Mouse (Mus musculus): Measurements from ENCODE around the gene Pop7. TPM values are rescaled to one million over a fixed set of nuclear protein-coding genes. Genes with fewer than 3 reads are reported as not detected.

Gene Pop7
- polyA plus RNA-seq (2014; fragmentation: Nextera tagmentation; extraction: Ambion mirVana): 54.0 and 55.9 TPM in 2 replicates

- H3K9me3 ChIP-seq (replicated peaks; ENCODE audit: control insufficient read depth, low read length): no peaks in the 10 kb centered on the region
- H3K4me1 ChIP-seq (ENCODE audit: control insufficient read depth, insufficient read depth, low read length): no peaks in the 10 kb centered on the region
- peak within 1 kb of the TSS; percentile 79 for H3K4me2 ChIP-seq (ENCODE audit: low read depth, low read length)
- peak within 1 kb of the TSS; percentile 48 for H3K27ac ChIP-seq (replicated peaks; ENCODE audit: low read depth, low read length)
- peak within 1 kb of the TSS; percentile 61 for H3K9ac ChIP-seq (replicated peaks; ENCODE audit: low read length)
- DNase-seq (ENCODE audit: low spot score): peak; percentile 100
- H3K27me3 ChIP-seq (ENCODE audit: control insufficient read depth, insufficient read depth, low read length): no peaks in the 10 kb centered on the region
- H3K4me3 ChIP-seq (ENCODE audit: low read depth, low read length): peak within 1 kb of the TSS; percentile 38
- ATAC-seq (replicated peaks; ENCODE audit: insufficient number of reproducible peaks, low FRiP score, low TSS enrichment, low read depth): peak; percentile 92
- 3% methylated on average over 63 of the region's 64 CpGs for WGBS
- H3K36me3 ChIP-seq (replicated peaks; ENCODE audit: control insufficient read depth, insufficient read depth, low read depth, low read length): no peaks in the 10 kb centered on the region
Measured at GRCm38 (mm10) chr5:137501709-137502666, at the start of gene Pop7. Gene Pop7 (minus strand): TSS chr5:137502518.

DNA sequence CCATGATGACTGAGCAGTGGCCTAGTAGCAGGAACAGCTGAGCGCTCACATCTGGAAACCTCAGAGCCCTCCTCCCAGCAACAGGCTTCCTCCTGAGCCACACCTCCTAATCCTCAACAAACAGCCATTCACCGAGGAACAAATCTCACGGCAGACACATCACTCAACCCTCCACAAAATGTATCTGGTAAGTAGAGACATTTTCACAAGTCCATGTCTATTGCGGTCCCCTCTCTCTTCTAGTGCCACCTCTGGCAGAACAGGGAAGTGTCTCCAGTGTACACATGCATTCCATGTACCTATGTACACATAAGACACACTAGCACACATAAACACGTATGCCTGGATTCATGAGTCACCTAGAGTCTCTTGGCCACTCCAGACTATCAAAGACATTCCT, 48.8 kb upstream of the Pop7 start:
- no peak overlapping the region for H3K27ac ChIP-seq (replicated peaks; ENCODE audit: low read depth, low read length)
- no peaks in the 10 kb centered on the region for H3K9me3 ChIP-seq (replicated peaks; ENCODE audit: control insufficient read depth, low read length)
- H3K4me1 ChIP-seq (ENCODE audit: control insufficient read depth, insufficient read depth, low read length): no peaks in the 10 kb centered on the region
- no peak for DNase-seq (ENCODE audit: low spot score)
- 69% methylated on average over 5 of the region's 5 CpGs for WGBS
- no peak overlapping the region for H3K4me2 ChIP-seq (ENCODE audit: low read depth, low read length)
- no peak overlapping the region for H3K4me3 ChIP-seq (ENCODE audit: low read depth, low read length)
- ATAC-seq (replicated peaks; ENCODE audit: insufficient number of reproducible peaks, low FRiP score, low TSS enrichment, low read depth): no peak
- no peak overlapping the region for H3K9ac ChIP-seq (replicated peaks; ENCODE audit: low read length)
- H3K27me3 ChIP-seq (ENCODE audit: control insufficient read depth, insufficient read depth, low read length): no peaks in the 10 kb centered on the region; the same call in 1 of the 2 replicates
- H3K36me3 ChIP-seq (replicated peaks; ENCODE audit: control insufficient read depth, insufficient read depth, low read depth, low read length): no peaks in the 10 kb centered on the region

GRCm38 (mm10) chr5:137549840-137550239, 47.5 kb upstream of the Pop7 start:
- Histone ChIP-seq H3K4me2 (ENCODE audit: low read depth, low read length) (no peak overlapping the region), H3K27me3 (ENCODE audit: control insufficient read depth, insufficient read depth, low read length) (no peaks in the 10 kb centered on the region; the same call in 1 of the 2 replicates), H3K4me3 (ENCODE audit: low read depth, low read length) (no peak overlapping the region), H3K27ac (replicated peaks; ENCODE audit: low read depth, low read length) (no peak overlapping the region), H3K9ac (replicated peaks; ENCODE audit: low read length) (no peak overlapping the region), H3K4me1 (ENCODE audit: control insufficient read depth, insufficient read depth, low read length) (no peaks in the 10 kb centered on the region), H3K9me3 (replicated peaks; ENCODE audit: control insufficient read depth, low read length) (no peaks in the 10 kb centered on the region), H3K36me3 (replicated peaks; ENCODE audit: control insufficient read depth, insufficient read depth, low read depth, low read length) (no peaks in the 10 kb centered on the region)
- DNase-seq (ENCODE audit: low spot score) (no peak), ATAC-seq (replicated peaks; ENCODE audit: insufficient number of reproducible peaks, low FRiP score, low TSS enrichment, low read depth) (no peak)
- 80% methylated on average over 2 of the region's 2 CpGs for WGBS

DNA sequence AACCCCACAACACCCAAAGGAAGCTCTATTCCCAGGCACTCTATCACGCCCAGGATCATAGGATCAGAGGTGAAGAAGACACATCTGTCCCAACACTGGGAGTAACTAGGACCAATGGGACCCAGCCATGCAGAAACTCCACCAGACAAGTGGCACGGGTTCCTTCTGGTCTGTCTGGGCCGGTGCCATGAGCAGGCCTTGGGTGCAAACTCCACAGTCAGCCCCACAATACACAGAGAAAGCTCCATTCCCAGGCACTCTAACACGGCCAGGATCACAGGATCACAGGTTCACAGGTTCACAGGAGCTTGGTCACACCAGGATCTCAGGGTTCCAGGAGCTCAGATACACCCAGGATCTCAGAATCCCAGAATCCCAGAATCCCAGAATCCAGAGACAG, 43.3 kb upstream of the Pop7 start:
- H3K4me1 ChIP-seq (ENCODE audit: control insufficient read depth, insufficient read depth, low read length): no peaks in the 10 kb centered on the region
- H3K4me3 ChIP-seq (ENCODE audit: low read depth, low read length): no peak overlapping the region
- no peak for ATAC-seq (replicated peaks; ENCODE audit: insufficient number of reproducible peaks, low FRiP score, low TSS enrichment, low read depth)
- no peak overlapping the region for H3K9ac ChIP-seq (replicated peaks; ENCODE audit: low read length)
- H3K9me3 ChIP-seq (replicated peaks; ENCODE audit: control insufficient read depth, low read length): no peaks in the 10 kb centered on the region
- H3K4me2 ChIP-seq (ENCODE audit: low read depth, low read length): no peak overlapping the region
- no peak overlapping the region for H3K27ac ChIP-seq (replicated peaks; ENCODE audit: low read depth, low read length)
- no peak for DNase-seq (ENCODE audit: low spot score)
- H3K36me3 ChIP-seq (replicated peaks; ENCODE audit: control insufficient read depth, insufficient read depth, low read depth, low read length): no peaks in the 10 kb centered on the region
- 73% methylated on average over 4 of the region's 4 CpGs for WGBS
- H3K27me3 ChIP-seq (ENCODE audit: control insufficient read depth, insufficient read depth, low read length): no peaks in the 10 kb centered on the region

GRCm38 (mm10) chr5:137544926-137545325, 42.6 kb upstream of the Pop7 start:
- ATAC-seq (replicated peaks; ENCODE audit: insufficient number of reproducible peaks, low FRiP score, low TSS enrichment, low read depth) (no peak), DNase-seq (ENCODE audit: low spot score) (no peak)
- H3K4me1 ChIP-seq (ENCODE audit: control insufficient read depth, insufficient read depth, low read length): no peaks in the 10 kb centered on the region
- H3K27ac ChIP-seq (replicated peaks; ENCODE audit: low read depth, low read length): no peak overlapping the region
- no peaks in the 10 kb centered on the region for H3K27me3 ChIP-seq (ENCODE audit: control insufficient read depth, insufficient read depth, low read length)
- H3K4me2 ChIP-seq (ENCODE audit: low read depth, low read length): no peak overlapping the region
- H3K9me3 ChIP-seq (replicated peaks; ENCODE audit: control insufficient read depth, low read length): no peaks in the 10 kb centered on the region
- no peaks in the 10 kb centered on the region for H3K36me3 ChIP-seq (replicated peaks; ENCODE audit: control insufficient read depth, insufficient read depth, low read depth, low read length)
- WGBS: 68% methylated on average over 6 of the region's 6 CpGs
- H3K4me3 ChIP-seq (ENCODE audit: low read depth, low read length): no peak overlapping the region
- H3K9ac ChIP-seq (replicated peaks; ENCODE audit: low read length): no peak overlapping the region

DNA sequence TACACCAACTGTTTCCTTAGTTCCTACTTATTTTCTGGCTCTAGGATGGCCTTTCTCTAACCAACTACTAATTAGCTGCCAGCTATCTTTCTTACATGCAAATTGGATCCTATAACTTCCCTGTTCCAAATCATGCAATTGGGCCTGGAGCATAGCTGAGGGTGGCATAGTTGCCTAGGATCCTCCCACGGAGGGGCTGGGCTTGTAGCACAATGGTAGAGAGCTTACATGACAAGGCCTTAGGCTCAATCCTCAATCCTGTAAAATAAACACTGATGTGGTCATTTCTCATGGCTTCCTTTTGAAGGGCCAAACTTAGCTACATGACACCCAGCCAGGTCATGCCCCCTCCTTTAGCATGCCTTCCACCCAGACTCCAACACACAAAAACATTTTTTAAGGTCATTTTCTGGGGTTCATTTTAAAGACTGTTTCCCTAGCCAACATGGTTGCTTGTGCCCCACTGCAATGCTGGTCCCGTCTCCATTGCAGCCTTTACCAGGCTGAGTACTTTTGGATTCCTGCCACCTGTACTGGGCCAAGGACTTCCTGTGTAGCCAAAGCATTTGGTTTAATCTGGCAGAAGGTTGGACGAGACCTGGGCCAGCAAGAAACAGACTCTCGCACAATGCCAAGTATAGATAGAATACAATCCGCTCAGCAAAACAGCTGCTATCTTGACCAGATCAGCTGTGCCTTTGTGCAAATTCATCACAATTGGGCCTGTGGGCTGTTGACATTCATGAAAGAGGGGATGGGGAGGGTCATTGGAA, 39.6 kb upstream of the Pop7 start:
- Histone ChIP-seq H3K9me3 (replicated peaks; ENCODE audit: control insufficient read depth, low read length) (no peaks in the 10 kb centered on the region), H3K27ac (replicated peaks; ENCODE audit: low read depth, low read length) (no peak overlapping the region), H3K4me1 (ENCODE audit: control insufficient read depth, insufficient read depth, low read length) (no peaks in the 10 kb centered on the region), H3K27me3 (ENCODE audit: control insufficient read depth, insufficient read depth, low read length) (no peaks in the 10 kb centered on the region), H3K9ac (replicated peaks; ENCODE audit: low read length) (no peak overlapping the region), H3K4me3 (ENCODE audit: low read depth, low read length) (no peak overlapping the region), H3K4me2 (ENCODE audit: low read depth, low read length) (no peak overlapping the region), H3K36me3 (replicated peaks; ENCODE audit: control insufficient read depth, insufficient read depth, low read depth, low read length) (no peaks in the 10 kb centered on the region)
- DNase-seq (ENCODE audit: low spot score) (no peak), ATAC-seq (replicated peaks; ENCODE audit: insufficient number of reproducible peaks, low FRiP score, low TSS enrichment, low read depth) (no peak)
- WGBS: 81% methylated on average over 5 of the region's 5 CpGs

- Histone ChIP-seq H3K4me1 (ENCODE audit: control insufficient read depth, insufficient read depth, low read length) (no peaks in the 10 kb centered on the region), H3K4me2 (ENCODE audit: low read depth, low read length) (no peak overlapping the region), H3K36me3 (replicated peaks; ENCODE audit: control insufficient read depth, insufficient read depth, low read depth, low read length) (no peaks in the 10 kb centered on the region), H3K9ac (replicated peaks; ENCODE audit: low read length) (no peak overlapping the region), H3K27me3 (ENCODE audit: control insufficient read depth, insufficient read depth, low read length) (no peaks in the 10 kb centered on the region), H3K9me3 (replicated peaks; ENCODE audit: control insufficient read depth, low read length) (no peaks in the 10 kb centered on the region), H3K27ac (replicated peaks; ENCODE audit: low read depth, low read length) (no peak overlapping the region), H3K4me3 (ENCODE audit: low read depth, low read length) (no peak overlapping the region)
- ATAC-seq (replicated peaks; ENCODE audit: insufficient number of reproducible peaks, low FRiP score, low TSS enrichment, low read depth) (no peak), DNase-seq (ENCODE audit: low spot score) (no peak)
- WGBS: 69% methylated on average over 6 of the region's 6 CpGs
Measured at GRCm38 (mm10) chr5:137540991-137541390, 38.7 kb upstream of the Pop7 start.

Measured in embryonic facial prominence, embryonic 11.5 days (tissue).